Mouse (Mus musculus) thymus, adult 2 months (tissue): ENCODE measurements around the gene Slc39a1.

Experiments used
- CTCF ChIP-seq: fragments of 200-500 bp; IDR thresholded peaks from 2 replicates; pipeline ENCODE4 v1.5.1; 2012; ENCODE audit warnings: mild to moderate bottlenecking, control low read depth, low read length, moderate library complexity, borderline replicate concordance; ENCODE audit not compliant: control insufficient read depth, poor library complexity, insufficient read depth; ENCODE audit errors: extremely low read depth
- POLR2A ChIP-seq: fragments of 200-500 bp; IDR thresholded peaks from 2 replicates; pipeline ENCODE4 v1.6.1; 2012; ENCODE audit warnings: mild to moderate bottlenecking, low read length, control low read depth, moderate library complexity; ENCODE audit not compliant: control insufficient read depth, poor library complexity, insufficient read depth; ENCODE audit errors: extremely low read depth

DNA sequence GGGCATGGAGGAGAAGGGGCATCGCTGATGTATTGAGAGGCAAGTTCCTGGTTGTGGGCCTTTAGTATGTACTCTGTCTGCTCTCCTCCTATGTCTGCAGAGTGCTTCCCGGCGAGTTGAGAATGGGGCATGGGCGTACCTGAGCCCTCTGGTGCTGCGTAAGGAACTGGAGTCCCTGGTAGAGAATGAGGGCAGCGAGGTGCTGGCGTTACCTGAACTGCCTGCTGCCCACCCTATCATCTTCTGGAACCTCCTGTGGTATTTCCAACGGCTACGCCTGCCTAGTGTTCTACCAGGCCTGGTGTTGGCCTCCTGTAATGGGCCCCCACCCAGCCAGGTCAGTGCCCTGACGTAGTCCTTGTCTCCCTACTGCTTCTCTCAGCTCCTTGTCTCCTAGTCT, 30.2 kb downstream of the Slc39a1 start:
- TF ChIP-seq CTCF = no peak
- TF ChIP-seq POLR2A = no peak
